Mouse (Mus musculus) forebrain, embryonic 13.5 days (tissue): ENCODE results near the gene Gm4450. TPM values are rescaled to one million over a fixed set of nuclear protein-coding genes. Genes with fewer than 3 reads are reported as not detected.
"Not testable (repeated sequence)": the region's sequence is repeated elsewhere in the genome, so short reads cannot be mapped to it uniquely, and the experiment has no call there.

Experiments used
- ATAC-seq: fragments of 200-750 bp; cut with Nextera tagmentation; 2 replicates; pipeline ENCODE4 v1.8.0; 2017
- H3K27ac ChIP-seq: fragments of 300-500 bp; sonication (generic); 2 replicates; pipeline ENCODE4 v1.5.1; 2015; ENCODE audit warnings: inconsistent platforms, mild to moderate bottlenecking, moderate library complexity
- H3K27me3 ChIP-seq: fragments of 300-500 bp; sonication (generic); 2 replicates; pipeline ENCODE4 v1.6.1; 2015; ENCODE audit warnings: mild to moderate bottlenecking, inconsistent platforms
- H3K36me3 ChIP-seq: fragments of 300-500 bp; sonication (generic); 2 replicates; pipeline ENCODE4 v1.6.1; 2015; ENCODE audit warnings: mild to moderate bottlenecking, inconsistent platforms; ENCODE audit not compliant: poor library complexity, severe bottlenecking
- H3K4me1 ChIP-seq: fragments of 300-500 bp; sonication (generic); 2 replicates; pipeline ENCODE4 v1.6.1; 2015; ENCODE audit warnings: inconsistent platforms
- H3K4me2 ChIP-seq: fragments of 300-500 bp; sonication (generic); 2 replicates; pipeline ENCODE4 v1.6.1; 2015; ENCODE audit warnings: inconsistent platforms, mild to moderate bottlenecking, moderate library complexity
- H3K4me3 ChIP-seq: fragments of 300-500 bp; sonication (generic); 2 replicates; pipeline ENCODE4 v1.5.1; 2015; ENCODE audit warnings: mild to moderate bottlenecking, inconsistent platforms
- H3K9ac ChIP-seq: fragments of 300-500 bp; sonication (generic); 2 replicates; pipeline ENCODE4 v1.6.1; 2015; ENCODE audit warnings: mild to moderate bottlenecking, inconsistent platforms
- H3K9me3 ChIP-seq: fragments of 300-500 bp; sonication (generic); replicated peaks from 2 replicates; pipeline ENCODE4 v1.6.1; 2016; ENCODE audit warnings: inconsistent platforms
- WGBS: fragments of 180-500 bp; shearing (Covaris S2); methylation state at CpG from one replicate; pipeline ENCODE4 v1.1.7; 2015; 5-methylcytosine and 5-hydroxymethylcytosine counted together
- polyA plus RNA-seq: library from polyadenylated mRNA; unstranded; fragments of >200 nt; fragmentation: Nextera tagmentation; extraction: Ambion mirVana; gene quantifications from 2 replicates; pipeline ENCODE4 v1.2.1, GENCODE M21; 2015

Gene Gm4450
- polyA plus RNA-seq = not detected in 2 replicates

GRCm38 (mm10) chr3:98457026-98457425, at the start of gene Gm4450:
Gene Gm4450, minus strand, starts transcription at chr3:98457126.
- H3K36me3 ChIP-seq, H3K4me1 ChIP-seq, H3K4me3 ChIP-seq, ATAC-seq, H3K9me3 ChIP-seq, H3K9ac ChIP-seq, H3K4me2 ChIP-seq, H3K27me3 ChIP-seq, H3K27ac ChIP-seq: not testable (repeated sequence)
- 83% methylated on average over 1 of the region's 1 CpGs for WGBS

- H3K4me2 ChIP-seq, H3K4me1 ChIP-seq, H3K9me3 ChIP-seq, H3K36me3 ChIP-seq, H3K4me3 ChIP-seq, H3K9ac ChIP-seq, ATAC-seq, H3K27me3 ChIP-seq, H3K27ac ChIP-seq: not testable (repeated sequence)
Measured at GRCm38 (mm10) chr3:98497401-98497800, 40.5 kb upstream of the Gm4450 start.

GRCm38 (mm10) chr3:98496762-98497161, 39.8 kb upstream of the Gm4450 start:
- H3K4me2 ChIP-seq, H3K9me3 ChIP-seq, H3K9ac ChIP-seq, H3K27ac ChIP-seq, H3K27me3 ChIP-seq, H3K4me1 ChIP-seq, H3K4me3 ChIP-seq, H3K36me3 ChIP-seq: not testable (repeated sequence)
- no CpG with 5 or more reads among the region's 2 CpGs for WGBS
- peak; percentile 51 for ATAC-seq

GRCm38 (mm10) chr3:98495055-98495454, 38.1 kb upstream of the Gm4450 start:
- not testable (repeated sequence) for H3K36me3 ChIP-seq, H3K27ac ChIP-seq, H3K4me1 ChIP-seq, ATAC-seq, H3K27me3 ChIP-seq, H3K9me3 ChIP-seq, H3K4me2 ChIP-seq, H3K4me3 ChIP-seq, H3K9ac ChIP-seq

GRCm38 (mm10) chr3:98494184-98494583, 37.3 kb upstream of the Gm4450 start:
- not testable (repeated sequence) for H3K9ac ChIP-seq, H3K4me3 ChIP-seq, H3K27ac ChIP-seq, H3K4me2 ChIP-seq, ATAC-seq, H3K4me1 ChIP-seq, H3K9me3 ChIP-seq, H3K36me3 ChIP-seq, H3K27me3 ChIP-seq

GRCm38 (mm10) chr3:98471499-98471898, 14.6 kb upstream of the Gm4450 start:
- not testable (repeated sequence) for H3K9me3 ChIP-seq, H3K4me1 ChIP-seq, H3K27ac ChIP-seq, H3K4me2 ChIP-seq, ATAC-seq, H3K9ac ChIP-seq, H3K4me3 ChIP-seq, H3K27me3 ChIP-seq, H3K36me3 ChIP-seq

GRCm38 (mm10) chr3:98471057-98471456, 14.1 kb upstream of the Gm4450 start:
- H3K27ac ChIP-seq, H3K4me1 ChIP-seq, H3K9ac ChIP-seq, H3K36me3 ChIP-seq, H3K27me3 ChIP-seq, H3K4me2 ChIP-seq, ATAC-seq, H3K9me3 ChIP-seq, H3K4me3 ChIP-seq: not testable (repeated sequence)
- WGBS = no CpG with 5 or more reads among the region's 1 CpGs

GRCm38 (mm10) chr3:98469323-98469722, 12.4 kb upstream of the Gm4450 start:
- ATAC-seq = not testable (repeated sequence)

GRCm38 (mm10) chr3:98453786-98454185, 3.1 kb downstream of the Gm4450 start:
- 73% methylated on average over 5 of the region's 5 CpGs for WGBS
- H3K27ac ChIP-seq, H3K9ac ChIP-seq, H3K27me3 ChIP-seq, ATAC-seq, H3K4me2 ChIP-seq, H3K4me1 ChIP-seq, H3K4me3 ChIP-seq, H3K9me3 ChIP-seq, H3K36me3 ChIP-seq: not testable (repeated sequence)

More at GRCm38 (mm10) chr3:98469323-98469722, 12.4 kb upstream of the Gm4450 start:
- not testable (repeated sequence) for H3K36me3 ChIP-seq, H3K9ac ChIP-seq, H3K4me2 ChIP-seq, H3K4me3 ChIP-seq, H3K9me3 ChIP-seq, H3K27me3 ChIP-seq, H3K27ac ChIP-seq, H3K4me1 ChIP-seq
- WGBS = 33% methylated on average over 1 of the region's 2 CpGs

- H3K4me2 ChIP-seq, H3K27me3 ChIP-seq, H3K4me1 ChIP-seq, H3K9me3 ChIP-seq, H3K4me3 ChIP-seq, H3K36me3 ChIP-seq, H3K27ac ChIP-seq, ATAC-seq, H3K9ac ChIP-seq: not testable (repeated sequence)
- WGBS = 64% methylated on average over 1 of the region's 1 CpGs
Measured at GRCm38 (mm10) chr3:98443924-98444323, 13.0 kb downstream of the Gm4450 start.

- H3K4me2 ChIP-seq, H3K4me1 ChIP-seq, H3K9me3 ChIP-seq, H3K27ac ChIP-seq, H3K4me3 ChIP-seq, H3K9ac ChIP-seq, H3K27me3 ChIP-seq, H3K36me3 ChIP-seq: not testable (repeated sequence)
- ATAC-seq = 0 out of 2 replicates have a peak, but pooled peaks have one; percentile 36
- WGBS = 9% methylated on average over 3 of the region's 3 CpGs
Measured at GRCm38 (mm10) chr3:98443149-98443779, 13.7 kb downstream of the Gm4450 start.

GRCm38 (mm10) chr3:98442245-98442644, 14.7 kb downstream of the Gm4450 start:
- H3K9ac ChIP-seq, H3K4me3 ChIP-seq, H3K4me2 ChIP-seq, H3K36me3 ChIP-seq, H3K27ac ChIP-seq, H3K27me3 ChIP-seq, ATAC-seq, H3K4me1 ChIP-seq, H3K9me3 ChIP-seq: not testable (repeated sequence)
- WGBS = 44% methylated on average over 3 of the region's 3 CpGs

- H3K9me3 ChIP-seq = no peaks in the 10 kb centered on the region
- H3K4me1 ChIP-seq = no peaks in the 10 kb centered on the region
- no peak for ATAC-seq
- WGBS = 91% methylated on average over 1 of the region's 1 CpGs
- H3K4me3 ChIP-seq = no peak overlapping the region
- no peak overlapping the region for H3K4me2 ChIP-seq
- H3K36me3 ChIP-seq = no peaks in the 10 kb centered on the region
- no peak overlapping the region for H3K9ac ChIP-seq
- H3K27ac ChIP-seq = no peak overlapping the region
- no peaks in the 10 kb centered on the region for H3K27me3 ChIP-seq
Measured at GRCm38 (mm10) chr3:98435030-98435429, 21.9 kb downstream of the Gm4450 start.
